Mouse (Mus musculus): ENCODE results near the gene Ccl20.

Gene Ccl20

DNA sequence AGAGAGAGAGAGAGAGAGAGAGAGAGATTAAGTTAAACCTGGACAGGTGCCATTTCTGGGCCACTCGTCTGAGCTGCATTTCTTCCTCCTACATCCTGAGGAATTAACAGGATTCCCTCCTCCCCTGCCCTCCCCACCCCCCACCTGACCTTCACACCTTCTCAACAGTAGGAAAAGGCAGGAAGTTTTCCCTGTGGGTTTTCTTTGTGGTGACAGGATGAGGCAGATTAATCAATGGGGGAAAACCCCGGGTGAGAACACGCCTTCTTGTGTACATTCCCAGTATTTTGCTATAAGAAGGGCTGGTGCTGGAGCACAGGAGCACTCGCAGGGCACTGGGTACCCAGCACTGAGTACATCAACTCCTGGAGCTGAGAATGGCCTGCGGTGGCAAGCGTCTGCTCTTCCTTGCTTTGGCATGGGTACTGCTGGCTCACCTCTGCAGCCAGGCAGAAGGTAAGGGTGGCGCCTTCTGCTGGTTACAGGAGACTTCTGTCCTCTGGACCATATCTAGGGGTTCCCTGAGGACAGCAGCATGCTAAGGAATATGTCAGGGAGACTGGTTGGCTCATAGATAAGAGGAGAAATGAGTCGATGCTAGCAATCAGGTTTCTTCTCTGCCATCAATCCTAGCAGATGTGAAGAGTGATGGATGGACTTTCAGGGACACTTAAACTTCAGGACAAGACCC lies at the start of gene Ccl20:
Gene Ccl20, plus strand, starts transcription at position 320 of the 691 bp plus-strand sequence.
- POLR2A ChIA-PET: no interaction called here
- CTCF ChIA-PET: no interaction called here

DNA sequence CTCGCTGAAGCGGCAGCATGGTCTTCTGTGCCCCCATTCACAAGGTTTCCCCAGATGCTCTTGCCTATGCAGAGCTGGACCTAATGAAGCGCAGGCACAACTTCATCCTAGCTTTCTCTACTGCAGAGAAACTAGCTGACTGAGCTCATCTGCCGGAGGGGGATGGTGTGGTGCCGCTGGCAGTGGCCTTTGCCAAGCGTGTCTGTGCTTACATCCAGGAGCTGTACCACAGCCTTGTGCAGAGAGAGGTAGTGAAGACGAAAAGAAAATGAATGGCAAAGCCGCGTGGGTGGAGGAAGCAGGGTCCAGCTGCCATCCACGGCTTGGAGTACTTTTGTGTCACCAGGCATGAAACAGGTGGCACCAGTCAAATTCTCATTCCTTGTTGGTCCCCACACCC lies 49.4 kb upstream of the Ccl20 start:
- ChIA-PET POLR2A (no interaction called here), CTCF (interaction anchor here in 1 of 4 experiments (0.8 kb wide), 1 partner anchor 275 kb away, joined by 3 read pairs; no protein-coding TSS in a partner anchor)

DNA sequence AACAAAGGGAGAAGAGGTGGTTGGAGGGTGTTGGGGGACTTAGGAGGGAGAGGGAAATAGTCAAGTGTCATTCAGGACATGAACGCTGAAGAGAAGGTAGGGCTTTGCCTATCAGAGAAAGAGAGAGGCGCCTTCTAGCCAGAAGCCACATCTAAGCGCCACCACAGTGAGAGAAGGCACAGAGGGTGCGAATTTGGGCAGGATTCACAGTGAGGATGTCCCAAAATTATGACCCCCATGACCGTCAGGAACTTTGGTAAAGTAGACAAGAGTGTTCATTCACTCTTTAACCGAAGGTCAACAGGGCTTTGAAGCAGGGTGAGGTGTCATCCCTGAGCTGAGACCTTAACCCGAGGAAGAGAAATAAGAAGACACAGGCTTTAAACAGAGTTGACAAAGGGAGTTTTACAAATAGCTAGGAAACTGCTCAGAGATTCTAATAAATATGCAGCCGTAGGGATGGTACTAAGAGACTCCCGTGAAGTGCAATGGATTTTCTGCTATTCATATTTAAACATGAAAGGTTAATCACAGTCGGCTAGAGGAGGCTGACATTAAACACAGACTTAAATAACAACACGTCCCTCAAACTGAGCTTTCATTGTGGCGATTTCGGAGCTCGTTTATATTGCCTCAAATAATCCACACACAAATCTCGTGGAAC lies 40.9 kb upstream of the Ccl20 start:
- CTCF ChIA-PET: interaction anchor here (0.6 to 1.9 kb wide), 16 partner anchors 10 to 434 kb away, joined by 3 to 12 read pairs (median 4); partner anchors contain the start of gene A030005K14Rik (in 1 of the 4)
- POLR2A ChIA-PET: interaction anchor here in 1 of 4 experiments (0.5 kb wide), 1 partner anchor 102 kb away, joined by 10 read pairs; no protein-coding TSS in a partner anchor

DNA sequence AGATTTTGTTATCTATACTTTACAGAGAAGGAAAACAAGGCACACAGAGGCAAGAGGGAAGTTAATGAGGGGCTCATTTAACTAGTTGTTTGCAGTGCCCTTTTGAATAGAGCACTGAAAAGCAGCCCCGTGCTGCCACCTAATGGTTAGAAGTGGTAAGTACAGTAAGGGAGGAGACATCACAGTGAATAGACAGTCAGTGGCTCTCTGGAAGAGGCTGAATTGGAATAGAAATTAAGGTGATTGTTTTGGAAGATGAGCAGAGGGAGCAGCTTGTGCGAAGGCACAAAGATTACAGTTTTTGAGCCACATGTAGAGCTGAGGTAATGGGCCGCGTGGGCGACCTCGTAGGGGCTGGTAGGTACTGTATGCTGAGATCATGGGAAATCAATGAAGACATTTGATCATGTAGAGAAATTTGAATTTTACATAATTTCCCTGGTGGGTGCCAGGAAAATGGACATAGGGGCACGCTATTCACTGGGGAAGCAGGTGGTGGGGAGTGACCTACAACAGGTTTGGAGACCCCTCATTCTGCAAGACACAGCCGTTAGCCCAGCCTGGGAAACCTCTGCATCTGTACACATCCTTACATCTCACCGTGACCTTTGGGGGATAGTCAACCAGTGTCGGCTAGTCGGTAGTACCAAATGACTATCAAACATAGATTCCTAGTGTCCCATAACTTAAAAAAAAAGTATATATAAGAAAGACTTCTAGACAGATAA lies 40.2 kb upstream of the Ccl20 start:
- ChIA-PET CTCF (interaction anchor here (0.6 to 1.9 kb wide), 16 partner anchors 9 to 435 kb away, joined by 3 to 12 read pairs (median 4); partner anchors contain the start of gene A030005K14Rik (in 1 of the 4)), POLR2A (interaction anchor here in 1 of 4 experiments (0.5 kb wide), 1 partner anchor 101 kb away, joined by 10 read pairs; no protein-coding TSS in a partner anchor)

DNA sequence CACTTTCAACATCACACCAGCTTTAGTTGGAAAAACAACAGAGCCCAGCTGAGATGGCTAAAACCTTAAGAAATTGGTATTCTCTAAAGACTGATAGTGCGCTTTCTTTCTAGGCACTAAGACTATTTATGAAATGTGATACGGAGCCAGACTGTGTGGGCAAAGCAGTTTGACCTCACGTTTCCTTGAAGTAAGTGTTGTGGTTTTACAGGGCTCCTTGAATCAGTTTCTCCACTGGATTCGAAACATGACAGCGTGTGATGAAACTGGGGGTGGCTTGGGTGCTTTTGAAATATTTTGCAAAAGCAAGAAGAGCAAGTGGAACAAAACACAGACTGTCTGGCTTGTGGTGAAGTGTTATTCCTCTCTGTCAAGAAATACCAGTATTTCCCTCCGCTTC lies 39.5 kb upstream of the Ccl20 start:
- ChIA-PET POLR2A (no interaction called here), CTCF (interaction anchor here in 1 of 4 experiments (1.7 kb wide), 1 partner anchor 12 kb away, joined by 12 read pairs; no protein-coding TSS in a partner anchor)

DNA sequence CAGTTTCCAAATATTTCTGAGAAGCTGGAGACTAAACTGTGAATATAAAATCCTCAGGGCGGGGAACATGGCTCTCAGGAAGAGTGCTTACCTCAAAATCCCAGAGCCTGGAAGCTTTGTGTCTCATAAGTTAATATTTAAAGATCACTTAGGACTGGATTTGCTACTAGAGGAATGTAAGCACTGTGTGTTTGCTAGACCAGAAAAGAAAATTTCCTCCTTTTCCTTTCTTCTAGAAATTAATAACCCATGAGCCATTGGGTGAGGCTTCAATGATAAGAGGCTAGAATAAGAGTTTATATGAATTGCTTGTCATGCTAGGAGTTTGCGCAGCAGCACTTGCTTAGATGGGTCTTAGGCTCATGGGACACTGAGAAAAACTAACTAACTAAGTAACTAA lies 31.8 kb upstream of the Ccl20 start:
- POLR2A ChIA-PET: no interaction called here
- CTCF ChIA-PET: no interaction called here

DNA sequence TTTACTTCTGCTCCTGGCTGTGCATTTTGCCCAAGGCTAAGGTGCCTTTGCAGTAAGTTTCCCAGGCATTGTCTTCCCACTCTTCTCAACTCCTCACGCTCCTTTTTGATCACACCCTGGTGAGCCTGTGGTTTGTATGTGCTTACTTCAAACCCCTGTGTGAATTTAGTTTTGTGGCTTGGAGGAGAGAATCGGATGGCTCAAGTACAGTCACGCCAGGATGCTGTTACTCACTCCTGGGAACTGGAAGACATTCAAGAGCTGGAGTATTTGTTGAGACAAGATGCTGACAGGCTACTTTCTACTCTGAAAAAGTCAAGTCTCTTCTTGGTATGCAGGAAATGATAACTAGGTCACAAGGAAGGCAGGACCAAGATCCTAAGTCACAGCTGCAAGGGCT lies 25.3 kb upstream of the Ccl20 start:
- ChIA-PET POLR2A (interaction anchor here in 2 of 4 experiments (0.5 to 0.6 kb wide), 2 partner anchors 22 to 401 kb away, joined by 3 to 6 read pairs; no protein-coding TSS in a partner anchor), CTCF (interaction anchor here in 1 of 4 experiments (0.6 kb wide), 1 partner anchor 637 kb away, joined by 3 read pairs; no protein-coding TSS in a partner anchor)

DNA sequence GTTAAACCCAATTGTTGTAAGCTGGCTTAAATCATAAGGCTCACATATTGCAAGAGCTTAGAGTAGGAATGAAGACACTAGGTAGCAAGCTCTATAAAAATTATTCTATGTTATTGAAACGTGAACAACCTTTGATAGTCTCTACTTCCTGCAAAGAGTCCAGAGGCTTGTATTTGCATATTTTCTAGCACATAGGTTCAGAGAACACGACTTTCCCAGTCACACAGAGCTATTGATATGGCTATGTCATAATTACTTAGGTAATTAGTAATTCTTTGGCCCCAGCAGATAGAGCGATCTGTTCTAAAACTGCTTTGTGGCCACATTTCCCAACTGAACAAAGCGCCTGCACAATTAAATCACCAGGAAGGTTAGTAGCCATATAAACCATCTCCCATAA lies 19.6 kb upstream of the Ccl20 start:
- ChIA-PET CTCF (no interaction called here), POLR2A (no interaction called here)

DNA sequence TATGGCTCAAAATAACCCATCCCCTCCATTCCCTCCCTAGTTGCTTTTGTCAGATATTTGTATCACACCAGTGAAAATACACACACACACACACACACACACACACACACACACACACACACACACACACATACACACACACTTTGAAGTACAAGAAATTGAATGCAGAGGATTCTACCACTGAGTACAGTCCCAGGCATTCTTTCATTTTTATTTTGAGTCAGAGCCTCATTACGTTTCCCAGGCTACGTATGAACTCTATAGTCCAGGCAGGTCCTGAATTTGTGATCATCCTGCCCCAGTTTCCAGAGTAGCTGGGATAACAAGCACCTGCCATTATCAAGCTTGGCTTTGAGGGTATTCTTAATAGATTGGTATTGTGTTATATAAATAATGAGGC lies 17.4 kb upstream of the Ccl20 start:
- ChIA-PET CTCF (no interaction called here), POLR2A (interaction anchor here in 1 of 4 experiments (0.6 kb wide), 1 partner anchor 279 kb away, joined by 3 read pairs; no protein-coding TSS in a partner anchor)

DNA sequence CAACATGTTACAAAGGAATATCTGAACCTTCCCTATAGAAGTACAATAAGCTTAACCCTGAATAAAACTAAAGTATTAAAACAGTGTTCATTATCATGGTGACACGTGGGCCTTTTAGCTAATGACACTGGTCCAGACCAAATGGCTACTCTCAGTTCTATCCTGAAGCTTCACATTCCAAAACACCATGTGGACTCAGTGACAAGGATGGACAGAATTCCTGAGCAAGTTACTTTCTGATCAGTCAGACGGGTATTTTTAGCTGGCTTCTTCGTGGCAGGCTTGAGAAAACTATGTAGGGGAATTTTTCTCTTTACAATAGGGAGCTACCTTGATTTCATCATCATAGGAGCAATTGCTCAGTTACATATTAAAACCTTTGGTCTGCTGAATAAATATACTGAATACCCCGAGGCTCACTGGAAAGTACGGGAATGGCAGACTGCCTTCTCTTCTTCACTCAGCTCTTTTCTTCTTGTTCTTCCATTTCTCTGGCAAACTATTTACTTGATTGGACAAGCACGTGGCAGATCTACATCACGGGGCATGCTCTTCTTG lies 16.9 kb upstream of the Ccl20 start:
- ChIA-PET POLR2A (interaction anchor here in 1 of 4 experiments (0.6 kb wide), 1 partner anchor 617 kb away, joined by 5 read pairs; no protein-coding TSS in a partner anchor), CTCF (interaction anchor here in 1 of 4 experiments (0.7 kb wide), 1 partner anchor 1467 kb away, joined by 3 read pairs; no protein-coding TSS in a partner anchor)

DNA sequence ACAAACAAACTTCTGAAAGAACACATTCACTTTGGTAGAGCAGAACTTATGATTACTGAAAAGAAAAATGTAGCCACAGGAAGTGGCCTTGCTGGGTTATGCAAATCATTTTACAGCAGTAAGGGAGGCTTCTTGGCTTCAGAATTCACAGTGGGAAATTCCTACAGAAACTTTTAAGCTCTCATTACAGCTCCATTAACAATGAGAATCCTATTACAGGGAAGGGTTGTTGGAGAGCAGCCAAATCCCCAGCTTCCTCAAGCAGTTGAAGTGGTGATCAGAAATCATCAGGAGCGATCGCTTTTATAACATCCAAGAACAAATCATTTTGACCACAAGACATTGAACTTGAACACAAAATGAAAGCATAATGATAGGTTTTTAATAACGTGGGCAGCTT lies 14.7 kb upstream of the Ccl20 start:
- ChIA-PET POLR2A (no interaction called here), CTCF (no interaction called here)

DNA sequence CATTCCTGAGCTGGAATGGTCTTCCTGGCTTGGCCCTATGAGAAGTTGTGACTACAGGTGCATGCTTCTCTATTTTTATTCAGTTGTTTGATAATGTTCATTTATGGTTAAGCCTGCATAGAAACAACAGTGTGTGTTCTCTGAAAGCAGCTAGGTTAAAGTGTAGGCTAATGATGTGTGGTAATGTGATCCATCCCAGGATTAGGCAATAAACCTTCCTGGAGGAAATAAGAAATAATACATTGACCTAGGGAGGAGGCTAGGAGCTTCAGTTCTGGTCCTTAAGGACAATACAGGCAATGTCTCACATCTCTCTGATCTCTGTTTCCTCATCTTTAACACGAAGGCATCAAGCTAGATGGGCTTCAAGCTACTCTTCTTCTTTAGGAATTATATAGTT lies 11.1 kb upstream of the Ccl20 start:
- ChIA-PET POLR2A (no interaction called here), CTCF (interaction anchor here in 1 of 4 experiments (0.5 kb wide), 1 partner anchor 41 kb away, joined by 3 read pairs; no protein-coding TSS in a partner anchor)

DNA sequence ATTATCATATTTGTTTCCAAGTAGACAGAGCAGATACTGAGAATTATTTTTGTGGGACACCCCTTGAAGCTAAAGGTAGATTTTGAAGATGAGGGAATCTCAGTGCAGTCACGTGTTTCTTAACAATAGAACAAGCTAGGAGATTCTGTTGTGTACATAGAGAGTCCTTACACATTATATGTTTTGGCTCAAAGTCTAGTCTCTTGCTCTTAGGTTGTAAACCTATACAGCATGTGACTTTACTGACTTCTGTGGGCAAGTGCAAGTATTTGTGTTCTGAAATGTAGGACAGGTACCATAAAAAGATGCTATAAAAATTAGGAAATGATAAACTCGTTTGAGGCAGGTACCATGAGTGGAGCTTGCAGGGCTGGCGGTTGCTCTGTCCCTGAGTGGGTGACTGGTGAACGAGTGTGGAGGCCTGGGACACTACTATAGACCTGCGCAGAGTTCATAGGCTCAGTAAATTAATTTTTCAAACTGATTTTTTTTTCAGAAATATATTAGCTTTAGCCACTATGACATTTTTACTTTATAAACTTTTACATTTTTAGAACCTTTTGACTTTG lies 9.1 kb upstream of the Ccl20 start:
- POLR2A ChIA-PET: no interaction called here
- CTCF ChIA-PET: no interaction called here

DNA sequence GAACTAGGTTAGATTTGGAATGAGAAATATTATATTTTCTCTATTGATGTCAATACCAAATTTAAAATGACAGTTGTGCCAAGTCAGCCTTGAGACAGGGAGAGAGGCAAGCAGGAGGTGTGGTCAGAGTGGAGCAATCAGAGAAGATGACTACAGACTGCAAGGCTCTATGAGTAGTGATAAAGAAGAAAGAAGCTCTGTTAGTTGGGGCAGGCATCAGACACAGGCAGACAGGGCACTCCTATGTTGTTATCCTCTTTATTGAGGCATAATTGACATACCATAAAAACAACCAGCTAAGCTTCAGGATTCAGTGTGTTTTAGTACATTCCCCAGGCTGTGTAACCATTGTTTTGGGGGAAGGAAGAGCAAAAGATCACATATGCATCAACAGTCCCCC lies 5.6 kb upstream of the Ccl20 start:
- POLR2A ChIA-PET: interaction anchor here in 1 of 4 experiments (0.9 kb wide), 1 partner anchor 10 kb away, joined by 3 read pairs; no protein-coding TSS in a partner anchor

DNA sequence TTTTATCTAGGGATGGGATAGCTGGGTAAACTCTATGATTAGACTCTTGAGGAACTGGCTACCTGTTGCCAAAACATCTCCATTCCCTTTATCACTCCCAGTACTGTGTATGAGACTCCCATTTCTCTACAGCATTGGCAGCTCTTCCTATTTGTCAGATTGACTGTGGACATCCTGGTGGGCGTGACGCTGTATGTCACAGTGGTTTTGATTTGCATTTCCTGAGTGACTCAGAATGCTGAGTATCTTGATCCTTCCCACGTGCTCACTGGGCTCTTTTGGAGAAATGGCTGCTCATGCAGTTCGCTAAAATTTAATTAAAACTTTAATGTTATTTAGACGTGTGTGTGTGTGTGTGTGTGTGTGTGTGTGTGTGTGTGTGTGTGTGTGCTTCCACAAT lies 4.8 kb upstream of the Ccl20 start:
- POLR2A ChIA-PET: interaction anchor here in 1 of 4 experiments (0.5 kb wide), 1 partner anchor 1338 kb away, joined by 3 read pairs; no protein-coding TSS in a partner anchor
- CTCF ChIA-PET: interaction anchor here in 2 of 4 experiments (0.6 kb wide), 2 partner anchors 858 to 1113 kb away, joined by 3 to 4 read pairs; no protein-coding TSS in a partner anchor

More for the DNA sequence above, 5.6 kb upstream of the Ccl20 start:
- CTCF ChIA-PET: interaction anchor here in 2 of 4 experiments (0.6 kb wide), 2 partner anchors 859 to 1114 kb away, joined by 3 to 4 read pairs; no protein-coding TSS in a partner anchor

DNA sequence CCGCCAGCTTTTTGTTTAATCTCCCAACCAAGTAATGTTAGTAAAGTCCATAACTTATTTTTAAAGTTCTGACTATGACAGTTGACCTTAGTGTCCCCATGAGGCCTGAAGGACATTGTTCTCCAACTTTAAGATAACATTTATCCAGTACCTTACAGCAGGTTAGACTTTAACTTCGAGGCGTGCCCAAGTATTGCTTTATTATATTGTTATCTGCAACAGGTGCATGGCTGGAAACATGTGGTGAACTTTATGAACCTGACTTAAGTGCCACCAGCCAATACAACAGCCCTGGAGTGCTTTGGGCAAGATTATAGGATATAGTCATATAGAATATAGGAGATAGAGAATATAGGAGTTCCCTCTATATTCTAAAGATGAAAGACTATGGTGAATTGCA lies 651 bp downstream of the Ccl20 start:
- ChIA-PET POLR2A (no interaction called here), CTCF (no interaction called here)

DNA sequence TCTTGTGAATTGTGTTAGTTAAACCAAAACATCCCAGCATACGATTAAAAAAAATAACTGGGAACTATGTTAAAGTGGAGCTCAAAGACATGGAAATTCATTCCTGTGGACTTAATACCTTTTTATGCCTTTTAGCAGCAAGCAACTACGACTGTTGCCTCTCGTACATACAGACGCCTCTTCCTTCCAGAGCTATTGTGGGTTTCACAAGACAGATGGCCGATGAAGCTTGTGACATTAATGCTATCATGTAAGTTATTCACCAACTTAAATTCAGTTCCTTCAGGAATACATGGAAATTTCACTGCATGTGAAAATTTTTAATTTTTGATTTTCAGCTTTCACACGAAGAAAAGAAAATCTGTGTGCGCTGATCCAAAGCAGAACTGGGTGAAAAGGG lies 1.1 kb downstream of the Ccl20 start:
- ChIA-PET POLR2A (no interaction called here), CTCF (no interaction called here)

DNA sequence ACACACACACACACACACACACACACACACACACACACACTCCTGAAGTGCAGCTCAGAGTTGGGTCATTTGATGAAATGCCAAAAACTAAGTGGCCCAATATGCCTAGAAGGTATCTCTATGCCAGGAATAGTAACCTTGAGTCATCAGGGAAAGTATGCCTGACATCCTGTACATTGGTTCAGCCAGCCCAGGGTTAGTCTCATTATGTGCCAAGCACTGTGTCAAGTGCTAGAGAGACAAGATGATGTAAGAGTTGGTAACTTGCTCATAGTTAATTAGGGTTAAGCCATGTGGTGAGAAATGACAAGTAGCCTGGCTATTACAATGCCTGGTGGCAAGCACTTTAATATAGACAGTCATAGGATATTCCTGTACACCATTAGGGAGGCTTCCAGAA lies 3.3 kb downstream of the Ccl20 start:
- POLR2A ChIA-PET: no interaction called here
- CTCF ChIA-PET: no interaction called here

DNA sequence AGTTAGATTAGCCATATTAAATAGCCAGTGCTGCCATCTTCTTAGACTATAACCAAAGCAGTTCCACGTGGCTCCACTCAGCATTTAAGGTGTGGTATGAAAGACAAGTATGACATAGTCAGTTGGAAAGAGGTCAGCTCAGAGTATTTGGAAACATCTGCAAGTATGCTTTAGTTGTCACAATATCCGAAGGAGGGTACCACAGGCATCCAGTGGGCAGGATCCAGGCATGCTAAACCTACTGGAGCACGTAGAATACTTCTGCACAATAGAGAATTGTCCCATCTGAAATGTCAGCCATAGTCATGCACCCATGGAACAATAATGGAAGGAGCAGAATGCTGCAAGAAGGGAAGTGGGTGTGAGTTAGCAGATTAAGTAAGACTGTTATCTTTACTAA lies 3.7 kb downstream of the Ccl20 start:
- CTCF ChIA-PET: no interaction called here
- POLR2A ChIA-PET: no interaction called here
